Mouse (Mus musculus) v-Abl transformed pro-B cells (cell line): ENCODE data around the gene Gm47969.

Source experiments
- in situ Hi-C, 2 experiments: fragments of 400-800 bp; cut with MboI; formaldehyde crosslinking; loops; one replicate each; pipeline ENCODE4 v1.15.1; 2025; ENCODE audit not compliant: unreplicated experiment in 2 of 2

Gm47969 gene

GRCm38 (mm10) chr1:83075526-83076189 lies 30.9 kb downstream of the Gm47969 start:
- in situ Hi-C loops = loop anchor here (10.0 kb wide), 1 partner anchor 521 kb away; no protein-coding TSS in a partner anchor

- in situ Hi-C loops = loop anchor here (10.0 kb wide), 1 partner anchor 522 kb away; no protein-coding TSS in a partner anchor
Observed at GRCm38 (mm10) chr1:83076190-83076917, 31.6 kb downstream of the Gm47969 start.

- in situ Hi-C loops = loop anchor here (10.0 kb wide), 1 partner anchor 522 kb away; no protein-coding TSS in a partner anchor
Observed at GRCm38 (mm10) chr1:83077016-83077415, 32.3 kb downstream of the Gm47969 start.

- in situ Hi-C loops = loop anchor here in 1 of 2 experiments (10.0 kb wide), 1 partner anchor 300 kb away; no protein-coding TSS in a partner anchor
Observed at GRCm38 (mm10) chr1:83084790-83085189, 40.1 kb downstream of the Gm47969 start.

- in situ Hi-C loops = no loop called here
Observed at GRCm38 (mm10) chr1:83091268-83091667, 46.5 kb downstream of the Gm47969 start.
